Mouse (Mus musculus) neural tube, embryonic 11.5 days (tissue): ENCODE results near the gene Sfxn5. TPM values are rescaled to one million over a fixed set of nuclear protein-coding genes. Genes with fewer than 3 reads are reported as not detected.

Experiments
- ATAC-seq: fragments of 200-750 bp; cut with Nextera tagmentation; 2 replicates; pipeline ENCODE4 v1.8.0; 2017; ENCODE audit warnings: moderate number of reproducible peaks, mild to moderate bottlenecking, moderate TSS enrichment, moderate library complexity; ENCODE audit not compliant: insufficient read depth, low FRiP score, low TSS enrichment
- DNase-seq: peaks from one replicate; pipeline ENCODE4 v3.0.0-alpha.2; 2015; ENCODE audit warnings: low spot score
- H3K27ac ChIP-seq: fragments of 300-500 bp; sonication (generic); 2 replicates; pipeline ENCODE4 v1.5.1; 2014; ENCODE audit warnings: low read depth, mild to moderate bottlenecking, low read length
- H3K27me3 ChIP-seq: fragments of 300-500 bp; sonication (generic); 2 replicates; pipeline ENCODE4 v1.6.1; 2014; ENCODE audit warnings: mild to moderate bottlenecking, low read length, mixed read lengths; ENCODE audit not compliant: control insufficient read depth, insufficient read depth
- H3K36me3 ChIP-seq: fragments of 300-500 bp; sonication (generic); 2 replicates; pipeline ENCODE4 v1.6.1; 2014; ENCODE audit warnings: mild to moderate bottlenecking, low read length, moderate library complexity, mixed read lengths; ENCODE audit not compliant: control insufficient read depth, insufficient read depth
- H3K4me1 ChIP-seq: fragments of 300-500 bp; sonication (generic); 2 replicates; pipeline ENCODE4 v1.6.1; 2014; ENCODE audit warnings: low read length, mixed read lengths; ENCODE audit not compliant: control insufficient read depth, insufficient read depth
- H3K4me2 ChIP-seq: fragments of 300-500 bp; sonication (generic); 2 replicates; pipeline ENCODE4 v1.6.1; 2014; ENCODE audit warnings: low read depth, mild to moderate bottlenecking, moderate library complexity
- H3K4me3 ChIP-seq: fragments of 300-500 bp; sonication (generic); 2 replicates; pipeline ENCODE4 v1.5.1; 2014; ENCODE audit warnings: low read depth, low read length
- H3K9ac ChIP-seq: fragments of 300-500 bp; sonication (generic); 2 replicates; pipeline ENCODE4 v1.6.1; 2014; ENCODE audit warnings: mild to moderate bottlenecking, low read length
- H3K9me3 ChIP-seq: fragments of 300-500 bp; sonication (generic); 2 replicates; pipeline ENCODE4 v1.6.1; 2016; ENCODE audit warnings: low read length; ENCODE audit not compliant: control insufficient read depth
- WGBS: fragments of 180-500 bp; shearing (Covaris S2); extraction: QIAGEN DNeasy Blood & Tissue Kit; methylation state at CpG from one replicate; pipeline ENCODE4 v1.1.7; 2014; 5-methylcytosine and 5-hydroxymethylcytosine counted together
- polyA plus RNA-seq: library from polyadenylated mRNA; unstranded; fragments of >200 nt; fragmentation: Nextera tagmentation; extraction: Ambion mirVana; gene quantifications from 2 replicates; pipeline ENCODE4 v1.2.1, GENCODE M21; 2014

Sfxn5 gene
- polyA plus RNA-seq, 1 experiment from 2014 or later: 5.5 TPM

DNA sequence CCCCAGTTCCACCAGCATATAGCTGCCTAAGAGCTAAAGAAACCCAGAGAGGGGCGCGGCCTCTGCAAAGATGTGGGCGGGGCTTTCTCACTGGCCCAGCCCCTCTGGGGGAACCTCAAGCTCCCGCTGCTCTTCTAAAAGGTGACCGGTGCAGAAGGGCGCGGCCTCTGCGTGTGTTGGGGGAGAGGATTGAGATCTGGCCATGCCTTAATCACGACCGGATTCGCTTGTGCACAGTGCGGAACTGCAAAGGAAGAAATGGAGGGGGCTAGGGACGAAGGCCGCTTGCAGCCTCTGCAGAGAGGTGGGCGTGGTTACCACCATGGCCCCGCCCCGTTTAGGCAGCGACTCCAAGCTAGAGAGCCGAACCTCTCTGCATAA lies 41.5 kb upstream of the Sfxn5 start:
- Histone ChIP-seq H3K9me3 (no peaks in the 10 kb centered on the region), H3K4me2 (peak overlapping the region; percentile 87), H3K4me3 (peak overlapping the region; percentile 70), H3K36me3 (no peaks in the 10 kb centered on the region), H3K27ac (no peak overlapping the region), H3K9ac (peak overlapping the region; percentile 23; the same call in 1 of the 2 replicates), H3K4me1 (no peaks in the 10 kb centered on the region), H3K27me3 (0 out of 2 replicates have a peak, but pooled peaks cover 2% of the 10 kb centered on the region)
- peak; percentile 98 for DNase-seq
- WGBS: under 1% methylated on average over 19 of the region's 19 CpGs
- peak; percentile 97 for ATAC-seq

- peak; percentile 51 for DNase-seq
- no peaks in the 10 kb centered on the region for H3K9me3 ChIP-seq
- 2% methylated on average over 65 of the region's 80 CpGs for WGBS
Measured at GRCm38 (mm10) chr6:85373951-85374733, 40.9 kb upstream of the Sfxn5 start, which contains the start of gene Rab11fip5. Gene Rab11fip5, minus strand, starts transcription at chr6:85374634.

GRCm38 (mm10) chr6:85373066-85373860 lies 40.0 kb upstream of the Sfxn5 start:
- H3K27ac ChIP-seq: no peak overlapping the region
- no peaks in the 10 kb centered on the region; the same call in 1 of the 2 replicates for H3K4me1 ChIP-seq
- H3K27me3 ChIP-seq: 0 out of 2 replicates have a peak, but pooled peaks cover 2% of the 10 kb centered on the region
- H3K4me2 ChIP-seq: peak overlapping the region; percentile 87
- ATAC-seq (no peak), DNase-seq (no peak)
- H3K9ac ChIP-seq: peak overlapping the region; percentile 59
- no peaks in the 10 kb centered on the region for H3K9me3 ChIP-seq
- H3K4me3 ChIP-seq: peak overlapping the region; percentile 70
- WGBS: 85% methylated on average over 10 of the region's 10 CpGs
- H3K36me3 ChIP-seq: no peaks in the 10 kb centered on the region

More at GRCm38 (mm10) chr6:85373951-85374733, 40.9 kb upstream of the Sfxn5 start, which contains the start of gene Rab11fip5:
- H3K4me1 ChIP-seq: no peaks in the 10 kb centered on the region; the same call in 1 of the 2 replicates
- 0 out of 2 replicates have a peak, but pooled peaks cover 2% of the 10 kb centered on the region for H3K27me3 ChIP-seq
- peak within 1 kb of the TSS; percentile 87 for H3K4me2 ChIP-seq
- ATAC-seq: peak; percentile 17
- peak within 1 kb of the TSS; percentile 59 for H3K9ac ChIP-seq
- no peaks in the 10 kb centered on the region for H3K36me3 ChIP-seq
- peak within 1 kb of the TSS; percentile 46; the same call in 1 of the 2 replicates for H3K27ac ChIP-seq
- peak within 1 kb of the TSS; percentile 70 for H3K4me3 ChIP-seq

- H3K9ac ChIP-seq: no peak overlapping the region
- peak overlapping the region; percentile 6; the same call in 1 of the 2 replicates for H3K4me2 ChIP-seq
- no peak overlapping the region for H3K27ac ChIP-seq
- 76% methylated on average over 2 of the region's 2 CpGs for WGBS
- H3K27me3 ChIP-seq: 0 out of 2 replicates have a peak, but pooled peaks cover 2% of the 10 kb centered on the region
- no peaks in the 10 kb centered on the region; the same call in 1 of the 2 replicates for H3K4me1 ChIP-seq
- ATAC-seq: no peak
- H3K9me3 ChIP-seq: no peaks in the 10 kb centered on the region
- DNase-seq: no peak
- no peak overlapping the region for H3K4me3 ChIP-seq
- no peaks in the 10 kb centered on the region for H3K36me3 ChIP-seq
Measured at GRCm38 (mm10) chr6:85372496-85372895, 39.3 kb upstream of the Sfxn5 start.

DNA sequence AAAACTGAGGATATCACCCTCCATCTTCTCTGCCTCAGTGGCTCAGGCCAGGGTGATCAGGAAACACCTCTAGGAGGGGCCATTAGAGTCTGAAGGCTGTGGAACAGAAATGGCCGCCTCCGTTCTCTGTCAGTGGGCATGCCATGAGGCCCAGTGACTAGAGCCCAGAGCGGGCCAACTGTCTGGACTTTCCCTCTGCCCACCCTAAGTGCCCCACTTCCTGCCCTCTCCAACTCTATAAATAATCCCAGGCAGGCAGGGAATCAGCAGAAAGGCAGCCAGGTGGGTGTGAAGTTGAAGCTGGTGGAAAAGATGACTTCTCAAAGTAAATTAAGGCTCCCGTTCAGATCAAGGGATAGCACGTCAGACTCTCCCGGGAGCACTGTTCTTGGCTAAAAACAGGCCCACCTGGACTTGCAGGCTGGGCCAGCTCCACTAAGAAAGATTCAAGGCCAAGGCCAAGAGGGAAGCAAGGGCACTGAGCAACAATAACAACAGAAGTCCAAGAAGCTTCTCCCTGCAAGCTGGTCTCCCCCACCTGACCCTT lies 38.7 kb upstream of the Sfxn5 start:
- Histone ChIP-seq H3K9ac (no peak overlapping the region), H3K36me3 (no peaks in the 10 kb centered on the region), H3K9me3 (no peaks in the 10 kb centered on the region), H3K4me2 (no peak overlapping the region), H3K4me1 (no peaks in the 10 kb centered on the region; the same call in 1 of the 2 replicates), H3K27ac (no peak overlapping the region), H3K27me3 (0 out of 2 replicates have a peak, but pooled peaks cover 2% of the 10 kb centered on the region), H3K4me3 (no peak overlapping the region)
- WGBS: 88% methylated on average over 6 of the region's 6 CpGs
- DNase-seq: no peak
- ATAC-seq: no peak

DNA sequence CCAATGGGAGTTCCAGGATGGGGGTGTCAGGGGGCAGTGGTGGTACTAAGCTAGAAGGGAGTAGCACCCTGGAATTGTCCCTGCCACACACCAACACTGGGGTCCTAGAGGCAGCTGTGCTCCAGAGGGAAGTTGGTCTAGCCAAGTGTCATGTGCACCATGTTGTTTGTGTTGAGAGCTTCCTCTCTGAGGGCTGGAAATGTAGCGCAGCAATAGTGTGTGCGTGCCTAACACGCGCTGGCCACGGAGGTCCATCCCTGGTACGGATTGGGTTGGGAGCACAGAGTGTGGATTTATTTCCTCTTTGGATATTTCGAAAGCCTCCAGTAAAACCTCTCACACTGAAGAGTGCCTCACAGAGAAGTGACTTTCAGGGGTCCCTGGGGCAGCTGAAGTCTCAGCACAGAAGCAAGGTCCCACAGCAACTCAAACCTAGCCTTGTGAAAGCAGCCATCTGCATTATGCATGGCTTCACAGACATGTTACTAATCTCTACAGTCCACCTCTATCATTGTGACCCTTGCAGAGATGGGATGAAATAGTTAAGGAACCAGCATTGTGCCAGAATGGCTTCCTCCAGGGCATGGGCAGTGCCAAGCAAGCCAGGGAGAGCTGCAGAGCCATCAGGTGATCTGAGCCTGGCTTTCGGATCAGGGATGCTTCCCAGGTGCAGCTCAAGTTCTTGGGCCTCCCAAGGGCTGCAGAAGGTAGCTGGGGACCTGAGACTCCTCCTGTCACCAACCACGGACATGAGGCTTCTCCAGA lies 37.6 kb upstream of the Sfxn5 start:
- ATAC-seq (no peak), DNase-seq (no peak)
- 0 out of 2 replicates have a peak, but pooled peaks cover 2% of the 10 kb centered on the region for H3K27me3 ChIP-seq
- H3K9me3 ChIP-seq: no peaks in the 10 kb centered on the region
- H3K36me3 ChIP-seq: no peaks in the 10 kb centered on the region
- no peaks in the 10 kb centered on the region; the same call in 1 of the 2 replicates for H3K4me1 ChIP-seq
- no peak overlapping the region for H3K4me2 ChIP-seq
- 88% methylated on average over 9 of the region's 9 CpGs for WGBS
- H3K4me3 ChIP-seq: no peak overlapping the region
- H3K27ac ChIP-seq: no peak overlapping the region
- H3K9ac ChIP-seq: no peak overlapping the region

DNA sequence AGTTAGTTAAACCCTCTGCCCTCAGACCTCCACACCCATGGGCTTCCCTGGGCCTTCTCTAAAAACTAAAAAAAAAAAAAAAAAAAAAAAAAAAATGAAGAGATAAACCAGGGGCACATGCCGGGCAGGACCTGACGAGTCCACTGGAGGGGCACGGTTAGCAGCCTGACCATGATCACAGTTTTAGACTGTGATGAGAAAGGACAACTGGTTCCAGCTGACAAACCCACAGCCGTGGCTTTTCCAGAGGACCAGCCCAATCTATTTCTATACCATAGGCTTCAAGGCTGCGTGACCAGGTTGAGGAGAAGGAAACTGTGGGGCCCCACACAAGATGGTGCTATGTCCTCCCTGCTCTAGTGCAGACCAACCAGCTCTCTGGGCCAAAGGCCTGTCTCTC lies 36.8 kb upstream of the Sfxn5 start:
- Histone ChIP-seq H3K9me3 (no peaks in the 10 kb centered on the region), H3K36me3 (no peaks in the 10 kb centered on the region)

More for the DNA sequence above, 36.8 kb upstream of the Sfxn5 start:
- Histone ChIP-seq H3K4me2 (no peak overlapping the region), H3K4me1 (no peaks in the 10 kb centered on the region; the same call in 1 of the 2 replicates), H3K9ac (no peak overlapping the region), H3K27ac (no peak overlapping the region), H3K27me3 (0 out of 2 replicates have a peak, but pooled peaks cover 2% of the 10 kb centered on the region), H3K4me3 (no peak overlapping the region)
- 87% methylated on average over 5 of the region's 5 CpGs for WGBS
- ATAC-seq (no peak), DNase-seq (no peak)
